Mouse (Mus musculus) retina, adult 2 months (tissue): ENCODE data around the gene Akt2.

Source experiments
- DNase-seq: peaks from one replicate; pipeline ENCODE4 v3.0.0-alpha.2; 2012; ENCODE audit warnings: low read depth, low spot score

Akt2 gene

DNA sequence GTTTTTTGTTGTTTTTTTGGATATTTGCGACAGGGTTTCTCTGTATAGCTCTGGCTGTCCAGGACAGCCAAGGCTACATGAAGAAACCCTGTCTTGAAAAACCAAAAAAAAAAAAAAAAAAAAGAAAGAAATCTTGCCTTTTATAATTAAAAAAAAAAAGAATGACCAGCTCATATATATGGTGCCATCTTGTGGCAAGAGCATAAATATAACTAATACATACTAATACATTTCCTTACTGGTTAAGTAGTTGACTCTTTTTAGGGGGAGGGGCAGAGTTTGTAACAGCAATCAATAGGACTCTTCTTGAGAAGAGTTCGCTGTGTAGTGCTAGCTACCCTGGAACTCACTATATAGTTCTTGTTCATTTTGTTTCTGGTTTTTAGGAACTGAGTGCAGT lies 3.6 kb upstream of the Akt2 start:
- no peak for DNase-seq

DNA sequence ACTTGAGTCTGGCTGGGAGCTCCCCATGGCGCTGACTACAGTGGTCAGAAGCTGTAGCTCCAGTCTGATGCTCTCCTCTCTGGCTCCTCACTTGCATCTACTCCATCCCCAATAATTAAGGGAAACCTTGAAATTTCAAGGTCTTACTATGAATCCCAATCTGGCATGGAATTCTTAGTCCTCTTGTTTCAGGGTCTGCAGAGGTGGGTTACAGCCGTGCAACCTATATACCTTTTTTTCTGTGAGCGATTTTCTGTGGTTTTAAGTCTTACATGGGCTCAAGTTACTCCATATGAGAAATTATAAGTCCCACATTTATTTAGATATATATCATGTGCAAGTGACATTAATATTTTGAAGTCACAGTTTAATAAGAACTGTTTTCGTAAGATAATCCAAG lies 1.3 kb upstream of the Akt2 start:
- DNase-seq, result no peak

DNA sequence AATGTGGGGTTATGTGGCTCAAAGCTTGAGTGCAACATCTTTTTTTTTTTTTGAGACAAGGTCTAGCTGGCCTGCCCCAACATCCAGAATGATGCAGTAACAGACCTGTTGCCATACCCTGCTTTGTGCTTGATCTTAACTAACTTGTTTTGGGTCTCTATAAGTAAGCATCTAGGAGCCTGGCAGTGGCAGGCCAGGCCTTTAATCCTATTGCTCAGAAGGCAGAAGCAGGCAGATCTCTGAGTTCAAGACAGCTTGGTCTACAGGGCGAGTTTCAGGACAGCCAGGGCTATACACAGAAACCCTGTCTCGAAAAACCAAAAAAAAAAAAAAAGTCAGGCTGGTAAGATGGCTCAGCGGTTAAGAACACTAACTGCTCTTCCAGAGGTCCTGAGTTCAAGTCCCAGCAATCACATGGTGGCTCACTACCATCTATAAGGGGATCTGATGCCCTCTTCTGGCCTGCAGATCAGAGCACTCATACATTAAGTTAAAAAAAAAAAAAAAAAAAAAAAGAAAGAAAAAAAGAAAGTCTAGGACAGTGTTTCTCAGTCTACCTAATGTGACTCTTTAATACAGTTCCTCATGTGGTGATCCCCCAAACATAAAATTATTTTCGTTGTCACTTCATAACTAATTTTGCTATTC lies 662 bp upstream of the Akt2 start:
- DNase-seq, result no peak

DNA sequence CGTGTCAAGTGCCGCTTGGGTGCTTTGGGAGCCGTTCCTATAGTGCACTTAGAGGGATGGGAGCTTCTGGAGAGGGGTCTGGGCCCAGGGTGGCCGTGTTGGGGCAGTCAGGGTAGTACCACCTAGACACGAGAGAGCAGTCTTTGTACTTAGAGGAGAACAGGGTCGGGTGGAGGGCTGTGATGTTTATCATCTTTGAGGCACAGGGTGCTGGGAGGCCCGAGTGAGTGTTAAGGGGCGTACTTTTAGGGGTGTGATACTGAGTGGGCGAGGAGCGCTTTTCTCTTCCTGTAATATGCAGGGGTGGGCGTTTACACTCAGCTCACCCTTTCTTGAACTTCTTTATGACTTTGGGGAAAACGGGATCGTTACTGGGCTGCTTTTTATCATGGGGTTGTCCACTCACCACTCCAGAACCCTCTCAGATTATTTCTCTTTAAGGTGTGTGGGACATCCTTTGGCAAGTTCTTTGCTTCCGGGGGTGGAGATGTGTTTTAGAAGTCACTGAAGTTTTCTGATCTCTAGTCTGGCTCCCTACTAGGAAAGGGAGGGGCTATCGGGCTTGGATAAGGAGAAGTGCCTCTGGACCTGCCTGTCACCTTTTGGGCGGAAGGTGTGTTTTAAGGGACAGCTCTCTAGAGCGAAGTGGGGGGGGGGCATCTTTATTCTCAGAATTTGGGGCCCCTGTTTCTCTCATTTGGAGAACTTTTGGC lies 1.0 kb downstream of the Akt2 start:
- DNase-seq, result no peak

DNA sequence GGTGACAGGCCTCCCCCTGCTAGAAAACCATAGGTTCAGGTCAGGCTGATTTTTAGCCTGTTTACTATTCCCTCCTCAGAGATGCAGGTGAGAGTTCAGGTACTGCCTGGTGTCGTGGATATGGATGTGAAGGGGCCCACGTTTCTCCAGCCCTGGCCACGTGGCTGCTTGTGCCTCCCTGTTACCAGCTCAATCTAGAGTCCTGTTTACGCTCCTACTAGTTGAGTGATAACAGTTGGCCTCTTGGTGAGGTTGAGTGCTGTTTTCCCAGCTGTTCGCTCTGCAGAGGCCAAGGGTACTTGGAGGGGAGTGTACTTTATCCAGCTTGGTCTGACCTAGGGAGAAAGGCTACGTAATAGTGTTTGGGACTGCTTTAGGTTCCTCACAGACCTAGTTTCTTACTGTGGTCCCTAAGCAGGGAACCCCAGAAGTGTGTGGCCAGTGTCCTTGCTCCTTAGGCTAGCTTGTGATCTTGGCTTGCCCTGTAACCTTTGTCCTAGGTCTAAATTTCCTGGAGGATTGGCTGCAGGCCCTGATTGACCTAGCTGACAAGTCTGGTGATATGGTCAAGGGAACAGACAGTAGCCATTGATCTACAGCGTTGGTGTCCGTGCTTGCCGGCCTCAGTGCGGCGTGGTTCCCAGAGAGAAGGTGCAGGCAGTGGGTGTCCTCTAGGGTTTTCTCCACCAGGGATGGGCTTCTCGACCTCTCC lies 1.7 kb downstream of the Akt2 start:
- DNase-seq, result no peak

DNA sequence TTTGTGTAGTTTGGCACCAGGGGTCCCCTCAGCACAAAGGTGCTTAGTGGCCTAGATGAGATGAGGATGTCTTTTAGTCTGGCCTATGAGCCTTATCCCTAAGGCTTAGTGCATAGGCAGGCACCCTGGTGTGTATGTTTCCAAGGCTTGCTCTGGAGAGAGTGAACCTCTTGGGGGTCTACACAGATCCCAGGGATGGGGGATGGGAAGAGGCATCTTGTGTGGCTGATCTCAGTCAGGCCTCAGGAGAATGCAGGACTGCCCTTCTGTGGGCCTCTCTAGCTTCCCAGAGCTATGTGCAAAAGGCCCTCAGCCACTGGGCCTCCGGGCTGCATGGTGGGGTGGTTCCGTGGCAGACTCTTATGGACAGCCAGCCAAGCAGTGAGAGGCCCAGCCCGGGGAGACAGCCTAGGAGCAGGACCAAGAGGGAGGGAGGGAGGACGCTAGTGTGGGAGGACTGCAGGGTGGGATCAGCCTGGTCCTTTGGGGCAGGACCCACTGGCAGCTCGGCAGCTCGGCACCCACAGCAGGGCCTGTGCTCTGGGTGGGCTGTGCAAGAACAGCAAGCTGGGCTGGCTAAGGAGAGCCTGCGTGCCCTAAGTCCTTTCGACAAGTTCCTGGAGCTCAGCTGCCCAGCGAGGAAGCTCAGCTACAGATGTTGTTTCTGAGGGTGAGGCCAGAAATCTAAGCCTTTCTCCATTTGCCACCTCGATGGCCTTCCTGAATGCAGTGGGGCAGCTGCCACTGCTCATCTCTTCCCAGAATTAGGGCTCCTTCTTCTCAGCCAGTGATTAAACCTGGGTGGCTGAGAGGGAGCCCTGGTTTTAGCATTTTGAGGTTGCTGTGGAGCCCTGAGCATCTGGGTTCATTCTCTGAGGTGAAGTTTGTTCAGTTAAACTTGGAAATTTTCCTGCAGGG lies 5.5 kb downstream of the Akt2 start:
- no peak for DNase-seq

DNA sequence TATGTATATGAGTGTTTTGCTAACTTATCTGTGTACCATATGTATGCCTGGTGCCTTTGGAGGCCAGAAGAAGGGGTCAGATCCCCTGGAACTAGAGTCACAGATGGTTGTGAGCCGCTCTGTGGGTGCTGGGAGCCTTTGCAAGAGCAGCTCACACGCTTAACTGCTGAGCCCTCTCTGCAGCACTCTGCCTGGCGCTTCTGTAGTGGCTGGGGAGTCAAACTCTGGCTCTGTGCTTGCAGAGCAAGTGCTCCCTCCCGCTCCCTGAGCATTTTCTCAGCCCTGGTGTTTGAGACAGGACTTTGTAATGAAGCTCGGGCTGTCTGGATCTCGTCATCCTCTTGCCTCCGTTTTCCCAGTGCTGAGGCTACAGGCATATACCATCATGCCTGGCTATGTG lies 6.7 kb downstream of the Akt2 start:
- DNase-seq, result no peak

DNA sequence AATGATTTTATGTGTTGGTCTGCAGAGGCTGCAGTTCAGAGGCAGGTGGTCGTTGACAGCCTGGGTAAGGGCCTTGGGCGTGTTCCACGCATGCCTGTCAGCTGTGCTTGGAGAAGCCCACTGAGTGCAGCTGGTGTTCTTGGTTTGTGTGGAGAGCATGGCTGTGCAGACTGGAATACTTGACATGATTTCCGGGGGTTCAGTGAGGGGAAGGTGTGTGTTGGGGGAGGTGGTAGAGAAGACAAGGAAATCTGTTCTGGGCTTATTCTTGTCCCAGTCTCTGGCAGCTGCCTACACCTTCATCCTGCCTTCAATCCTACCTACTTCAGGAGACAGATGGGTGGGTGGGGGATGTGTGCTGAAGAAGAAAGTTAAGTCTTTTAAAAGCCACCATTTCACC lies 10.3 kb downstream of the Akt2 start:
- no peak for DNase-seq

DNA sequence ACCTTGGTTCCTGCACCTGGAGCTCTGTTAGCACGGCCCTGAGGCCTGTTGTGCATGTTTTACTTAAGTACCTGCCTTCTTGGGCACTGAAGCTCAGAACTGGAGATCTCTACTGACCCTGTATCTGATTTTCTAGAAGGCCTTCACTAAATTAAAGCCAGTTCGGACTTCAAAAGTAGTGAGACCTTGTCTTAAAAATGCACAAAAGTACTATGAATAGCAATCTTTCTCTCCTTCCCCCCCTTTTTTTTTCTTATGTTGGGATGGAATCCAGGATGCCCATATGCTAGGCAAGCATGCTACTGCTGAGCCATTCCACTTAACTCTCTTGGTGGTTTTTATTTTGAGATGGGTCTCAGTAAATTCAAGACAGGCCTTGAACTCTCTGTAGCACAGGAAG lies 10.8 kb downstream of the Akt2 start:
- no peak for DNase-seq

DNA sequence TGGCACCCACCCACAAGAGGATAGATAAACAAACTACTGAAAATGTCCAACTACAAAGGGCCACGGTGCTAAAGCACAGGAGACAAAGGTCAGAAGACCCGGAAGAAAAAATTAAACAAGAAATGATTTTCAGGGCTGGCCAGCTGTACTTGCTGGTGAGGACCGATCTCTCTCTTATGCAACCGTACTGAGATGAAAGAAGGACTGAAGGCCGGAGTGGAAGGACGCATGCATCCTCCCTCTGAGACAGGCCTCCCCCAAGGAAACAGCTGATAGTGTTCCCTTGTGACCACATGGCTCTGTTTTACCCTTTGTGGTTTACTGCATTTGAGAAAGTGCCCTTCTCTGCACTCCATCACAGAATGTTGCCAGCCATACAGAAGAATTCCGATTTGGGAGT lies 11.5 kb downstream of the Akt2 start:
- no peak for DNase-seq

DNA sequence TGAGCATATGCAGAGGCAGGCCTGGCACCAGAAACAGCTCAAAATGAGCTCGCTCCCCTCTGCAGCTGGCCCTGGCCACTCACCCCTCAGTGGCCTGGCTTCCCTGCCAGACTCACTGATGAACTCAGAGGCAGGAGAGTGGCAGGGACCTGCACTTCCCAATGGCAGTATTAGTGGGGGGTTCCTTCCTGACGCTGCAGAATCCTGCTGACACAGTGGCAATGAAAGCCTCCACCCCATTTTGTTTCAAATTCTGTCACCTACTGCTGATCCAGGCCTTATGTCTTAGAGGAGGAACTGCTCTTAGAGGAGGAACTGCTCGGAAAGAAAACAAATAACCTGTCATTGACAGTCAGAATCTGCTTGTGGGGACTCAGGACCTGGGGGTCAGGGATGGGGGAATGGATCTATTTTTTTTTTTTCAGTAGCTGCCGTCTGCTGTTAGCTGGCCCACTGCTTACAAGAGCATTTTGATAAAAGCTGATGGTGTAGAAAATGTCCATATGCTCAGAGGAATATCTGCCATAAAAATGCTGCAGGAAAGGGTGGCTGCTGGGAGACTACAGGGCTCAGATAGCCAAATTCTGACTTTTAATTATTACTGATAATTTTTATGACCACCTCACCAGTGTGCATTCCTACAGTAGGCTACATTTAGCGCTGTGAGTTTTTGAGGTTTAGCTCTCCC lies 13.5 kb downstream of the Akt2 start:
- no peak for DNase-seq

DNA sequence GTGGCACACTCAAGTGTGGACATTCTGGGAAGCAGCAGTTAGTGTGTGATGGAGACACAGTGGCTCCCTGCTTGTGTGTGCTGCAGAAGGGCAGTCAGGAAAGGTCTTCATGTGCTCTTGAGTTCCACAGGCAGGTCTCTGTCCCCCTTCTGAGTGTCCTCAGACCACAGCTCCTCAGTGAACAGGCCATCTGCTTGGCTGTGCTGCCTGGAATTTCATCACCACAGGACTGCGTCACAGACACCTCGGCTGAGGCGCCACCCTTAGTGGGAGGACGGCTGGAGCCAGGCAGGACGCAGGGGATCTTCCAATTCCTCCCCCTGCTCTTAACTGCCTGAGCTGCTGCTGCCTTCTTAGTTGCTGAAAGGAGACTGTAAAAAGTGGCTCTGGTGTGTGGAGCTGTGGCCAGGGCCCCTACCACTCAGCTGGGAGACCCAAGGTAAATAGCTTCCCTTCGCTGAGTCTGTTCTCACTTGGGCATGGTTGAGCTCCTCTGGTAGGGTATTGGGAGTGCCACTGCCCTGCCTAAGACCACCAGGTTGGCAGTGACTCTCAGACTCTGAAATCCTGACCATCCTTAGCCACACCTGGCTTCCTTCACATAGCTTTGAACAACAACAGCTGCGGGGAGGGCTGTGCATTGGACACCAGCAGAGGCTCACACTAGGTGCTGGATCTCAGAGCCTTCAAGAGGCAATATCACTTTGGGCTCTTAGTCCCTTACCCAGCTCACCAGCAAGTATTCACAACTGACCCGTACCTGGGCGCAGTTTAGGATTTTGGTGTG lies 14.3 kb downstream of the Akt2 start:
- DNase-seq, result no peak

DNA sequence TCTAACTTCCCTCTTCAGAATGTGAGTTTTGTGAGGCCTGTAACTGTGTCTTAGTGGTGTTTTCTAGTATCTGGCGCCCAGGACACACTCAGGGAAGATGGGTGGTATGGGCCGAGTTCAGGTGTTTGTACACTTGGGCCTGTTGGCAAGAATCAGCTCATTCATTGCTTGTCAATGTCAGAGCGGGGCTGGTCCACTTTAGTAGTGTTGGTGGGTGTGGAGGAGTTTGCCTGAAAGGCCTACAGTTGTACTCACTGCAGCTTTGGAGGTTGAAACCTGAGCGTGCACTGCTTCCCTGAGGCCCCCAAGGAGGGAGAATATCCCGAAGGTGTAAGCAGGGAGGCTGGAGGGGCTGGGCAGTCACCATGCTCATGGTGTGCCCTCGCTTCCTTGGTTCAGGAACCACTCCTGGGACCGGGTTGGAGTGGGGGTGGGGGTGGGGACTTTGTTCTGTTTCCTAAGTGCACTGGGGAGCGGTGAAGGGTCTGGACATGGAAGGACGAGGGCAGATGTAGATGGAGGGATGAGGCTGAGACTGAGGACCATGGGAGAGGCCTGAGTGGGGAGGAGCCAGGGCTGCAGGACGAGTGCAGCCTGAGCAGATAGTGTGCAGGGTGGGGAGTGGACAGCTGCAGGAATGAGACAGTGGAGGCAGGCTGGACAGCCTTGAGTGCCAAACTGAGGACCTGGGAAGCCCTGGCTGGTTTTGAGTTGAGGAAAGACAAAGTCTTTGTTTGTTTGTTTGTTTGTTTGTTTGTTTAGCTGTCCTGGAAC lies 15.3 kb downstream of the Akt2 start:
- DNase-seq, result no peak

DNA sequence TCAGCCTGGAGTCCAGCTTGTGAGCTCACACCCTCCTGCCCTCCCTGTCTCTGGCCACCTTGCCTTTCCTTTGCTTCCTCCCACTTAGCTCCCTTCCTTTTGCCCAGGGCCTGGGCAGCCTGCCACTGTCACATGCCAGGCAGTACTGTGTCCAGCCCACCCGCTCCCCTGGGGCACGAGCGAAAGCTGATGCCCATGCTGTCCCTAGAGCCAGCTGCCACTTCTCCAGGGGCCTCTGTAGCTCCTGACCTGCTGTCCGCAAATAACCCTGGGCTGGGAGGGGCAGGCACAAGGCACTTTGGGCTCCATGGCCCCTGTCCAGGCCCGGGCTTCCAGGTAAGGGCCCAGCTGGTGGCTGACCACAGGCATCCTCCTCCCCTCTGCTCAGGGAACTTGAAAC lies 16.2 kb downstream of the Akt2 start:
- no peak for DNase-seq

DNA sequence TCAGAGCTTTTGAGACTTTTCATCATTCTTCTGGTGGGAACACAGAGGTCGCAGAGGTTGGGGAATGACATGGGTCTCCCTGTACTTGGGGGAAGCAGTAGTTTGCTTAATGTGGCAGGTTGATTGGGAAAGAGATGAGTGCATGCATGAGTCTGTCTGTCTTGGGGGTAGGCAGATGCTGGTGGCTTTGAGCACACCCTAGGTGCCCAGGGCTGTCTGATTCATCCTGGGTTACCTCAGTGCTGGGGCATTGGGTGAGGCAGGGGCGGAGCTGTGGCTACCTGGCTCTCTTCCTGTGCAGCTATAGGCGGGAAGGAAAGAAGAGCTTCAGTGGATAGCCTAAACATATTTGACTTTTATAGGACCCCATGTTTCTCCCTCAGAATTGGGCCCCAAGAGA lies 16.8 kb downstream of the Akt2 start:
- no peak for DNase-seq

DNA sequence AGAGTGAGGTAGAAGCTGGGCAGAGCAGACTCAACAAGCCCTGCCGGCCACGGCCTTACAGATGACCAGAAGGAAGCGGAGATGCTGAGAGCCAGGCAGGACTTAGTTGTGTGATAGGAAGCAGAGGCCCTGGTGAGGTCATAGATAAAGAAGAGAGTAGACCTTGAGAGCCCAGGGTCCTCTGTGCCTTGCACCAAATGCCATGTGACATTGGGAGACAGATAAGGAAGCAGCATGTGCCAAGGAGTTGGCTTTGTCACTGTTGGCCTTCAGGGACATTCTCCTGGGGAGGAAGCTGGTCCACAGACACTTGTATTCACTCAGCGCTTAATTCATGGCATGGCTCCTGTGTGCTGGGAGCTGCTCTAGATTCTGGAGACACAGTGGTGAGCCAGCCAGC lies 17.9 kb downstream of the Akt2 start:
- DNase-seq, result no peak

DNA sequence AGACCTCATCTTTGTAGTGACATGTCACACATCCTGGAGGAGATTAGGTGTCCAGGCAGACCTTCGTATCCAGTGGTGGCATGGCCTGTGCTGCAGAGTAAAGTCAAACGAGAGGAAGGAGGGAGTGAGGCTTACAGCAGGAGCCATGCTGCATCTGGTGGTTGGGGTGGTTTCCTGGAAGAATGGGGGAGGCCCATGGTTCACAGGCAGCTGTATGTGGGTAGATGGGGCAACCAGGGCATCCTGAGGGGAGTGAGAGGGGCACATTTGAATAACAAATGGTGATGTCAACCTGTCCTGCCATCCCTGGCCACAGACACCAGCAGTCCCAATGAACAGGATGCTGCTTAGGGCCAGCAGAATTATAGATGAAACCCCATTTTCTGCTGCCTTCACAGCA lies 18.3 kb downstream of the Akt2 start:
- no peak for DNase-seq

DNA sequence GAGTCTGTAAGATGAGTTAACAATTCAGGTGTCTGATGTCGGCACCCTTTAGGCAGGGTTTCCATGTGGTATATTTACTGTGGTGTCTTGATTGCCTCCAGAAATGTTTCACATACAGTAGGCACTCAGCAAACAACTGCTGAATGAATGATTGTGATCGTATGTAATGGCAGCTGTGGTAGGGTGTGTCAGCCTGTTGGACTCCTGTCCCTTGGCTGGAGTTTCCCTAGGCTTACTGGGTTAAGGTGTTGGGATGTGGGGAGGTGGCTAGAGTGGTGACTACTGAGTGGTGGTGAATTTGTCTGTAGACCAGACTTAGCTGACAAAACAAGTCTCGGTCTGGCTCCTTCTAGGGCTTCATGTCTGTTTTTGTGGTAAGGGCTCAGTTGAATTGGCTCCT lies 19.0 kb downstream of the Akt2 start:
- no peak for DNase-seq

DNA sequence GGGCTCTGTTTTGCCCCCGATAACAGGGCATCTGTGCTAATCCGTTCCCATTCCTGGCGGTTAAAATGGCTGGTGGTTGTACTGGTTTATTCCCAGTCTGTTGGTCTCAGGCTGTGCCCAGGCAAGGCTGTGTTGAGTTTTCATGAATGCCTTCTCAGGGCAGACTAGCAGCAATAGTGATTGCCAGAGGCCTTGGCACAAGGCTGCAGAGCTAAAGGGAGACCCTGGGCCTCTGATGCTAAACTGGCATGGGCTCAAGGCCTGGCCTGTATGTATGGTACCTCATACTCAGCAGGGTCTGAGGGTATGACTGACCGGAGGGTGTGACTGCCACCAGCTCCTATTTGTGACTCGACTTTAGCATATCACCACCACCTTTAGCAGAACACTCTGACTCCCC lies 19.5 kb downstream of the Akt2 start:
- no peak for DNase-seq

DNA sequence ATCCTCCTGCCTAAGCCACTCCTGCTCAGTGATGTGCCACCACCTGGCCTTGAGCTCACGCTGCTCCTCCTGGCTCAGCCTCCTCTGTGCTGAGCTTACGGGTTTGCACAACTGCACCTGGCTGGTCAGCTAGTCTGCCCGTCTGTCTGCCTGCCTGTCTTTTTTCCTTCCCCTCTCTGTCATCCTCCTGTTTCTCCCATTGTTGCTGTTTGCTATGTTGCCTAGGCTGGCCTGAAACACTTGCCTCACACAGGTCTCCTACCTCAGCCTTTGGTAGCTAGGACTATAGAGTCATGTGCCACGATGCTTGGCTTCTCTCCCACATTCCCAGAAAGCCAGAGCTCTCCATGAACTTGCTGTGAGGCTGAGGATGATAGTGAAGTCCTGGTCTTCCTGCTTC lies 21.6 kb downstream of the Akt2 start:
- DNase-seq, result no peak
